Mouse (Mus musculus): Measurements from ENCODE around the gene Msh3.

DNA sequence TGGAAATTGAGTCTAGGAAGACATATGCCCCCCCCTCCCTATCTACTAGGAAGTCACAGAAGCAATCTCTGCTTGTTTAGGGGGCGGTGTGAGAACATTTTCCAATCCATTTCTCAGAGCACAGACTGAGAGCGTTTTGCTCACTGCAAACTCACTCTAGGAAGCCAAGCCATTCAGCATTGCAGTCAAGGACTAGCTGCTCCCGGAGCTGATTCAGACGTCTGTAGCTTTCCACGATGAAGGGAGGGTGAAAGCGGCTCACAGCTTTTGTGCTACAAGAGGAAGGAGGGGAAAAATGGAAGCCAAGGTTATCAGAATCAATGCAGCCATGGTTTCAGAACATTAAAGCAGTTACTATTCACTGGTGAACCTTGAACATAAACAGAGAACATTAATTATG lies 91.2 kb downstream of the Msh3 start:
- TF ChIP-seq CTCF (conservative IDR thresholded peaks at IDR 0.05; ENCODE audit: low read length) (no peak), NANOG (IDR thresholded peaks at IDR 0.05; ENCODE audit: borderline replicate concordance, low read length) (no peak)
